Mouse (Mus musculus) C2C12 (cell line): ENCODE results near the gene Sapcd1. TPM values are rescaled to one million over a fixed set of nuclear protein-coding genes. Genes with fewer than 3 reads are reported as not detected.
"Not testable (repeated sequence)": the region's sequence is repeated elsewhere in the genome, so short reads cannot be mapped to it uniquely, and the experiment has no call there.

Experiments used
- H3K27me3 ChIP-seq: one replicate; pipeline ENCODE4 v1.6.1; 2011; ENCODE audit not compliant: control insufficient read depth, insufficient read depth, insufficient read length
- H3K36me3 ChIP-seq: one replicate; pipeline ENCODE4 v1.6.1; 2011; ENCODE audit not compliant: control insufficient read depth, insufficient read depth
- H3K4me3 ChIP-seq: one replicate; pipeline ENCODE4 v1.5.1; 2011; ENCODE audit warnings: mild to moderate bottlenecking, control low read depth; ENCODE audit not compliant: poor library complexity, insufficient read depth, severe bottlenecking
- H3K79me2 ChIP-seq: one replicate; pipeline ENCODE4 v1.6.1; 2011; ENCODE audit not compliant: control insufficient read depth, insufficient read depth
- H3K79me3 ChIP-seq: one replicate; pipeline ENCODE4 v1.6.1; 2011; ENCODE audit warnings: low read depth, control low read depth
- H3ac ChIP-seq: one replicate; pipeline ENCODE3; 2011; ENCODE audit warnings: low read depth; ENCODE audit not compliant: control insufficient read depth, insufficient read length
- CEBPB ChIP-seq: IDR thresholded peaks from one replicate; pipeline ENCODE4 v1.6.1; 2011; ENCODE audit warnings: low read depth, mild to moderate bottlenecking, control low read depth, moderate library complexity
- CTCF ChIP-seq: IDR thresholded peaks from one replicate; pipeline ENCODE4 v1.5.1; 2011; ENCODE audit not compliant: control insufficient read depth, insufficient read depth, insufficient read length
- FOSL1 ChIP-seq: IDR thresholded peaks from one replicate; pipeline ENCODE4 v1.8.0; 2011; ENCODE audit warnings: mild to moderate bottlenecking, low read length; ENCODE audit not compliant: poor library complexity, insufficient read depth, severe bottlenecking
- MAX ChIP-seq: IDR thresholded peaks from one replicate; pipeline ENCODE4 v1.6.1; 2011; ENCODE audit warnings: mild to moderate bottlenecking, control low read depth
- MYOD1 ChIP-seq: IDR thresholded peaks from one replicate; pipeline ENCODE4 v1.6.1; 2011; ENCODE audit warnings: low read depth; ENCODE audit not compliant: control insufficient read depth, insufficient read length
- MYOG ChIP-seq: IDR thresholded peaks from one replicate; pipeline ENCODE4 v1.6.1; 2011; ENCODE audit not compliant: control insufficient read depth, insufficient read length; ENCODE audit errors: extremely low read depth
- USF1 ChIP-seq: IDR thresholded peaks from one replicate; pipeline ENCODE4 v1.6.1; 2011; ENCODE audit warnings: low read depth, mild to moderate bottlenecking, control low read depth, moderate library complexity
- polyA plus RNA-seq: library from polyadenylated mRNA; unstranded; fragments of >200 nt; fragmentation: generic; extraction: Trizol; gene quantifications from one replicate; pipeline ENCODE4 v1.2.1, GENCODE M21; 2012; ENCODE audit warnings: missing spikeins

Gene Sapcd1
- polyA plus RNA-seq, 1 experiment, result 0.23 TPM

- H3K36me3 ChIP-seq, result peaks cover 92% of the 10 kb centered on the region
- H3K79me2 ChIP-seq, result peaks cover 36% of the 10 kb centered on the region
- no peaks in the 10 kb centered on the region for H3K27me3 ChIP-seq
- peaks cover 16% of the 10 kb centered on the region for H3K79me3 ChIP-seq
- H3K4me3 ChIP-seq, result no peak overlapping the region
- H3ac ChIP-seq, result no peak overlapping the region
- TF ChIP-seq USF1 (no peak), CTCF (no peak), MYOG (no peak), CEBPB (no peak)
These were observed 16.4 kb downstream of the Sapcd1 start for GRCm38 (mm10) chr17:35011440-35011839.

GRCm38 (mm10) chr17:35009586-35009985 is 18.2 kb downstream of the Sapcd1 start:
- H3K79me3 ChIP-seq, result peaks cover 32% of the 10 kb centered on the region
- no peak overlapping the region for H3K4me3 ChIP-seq
- TF ChIP-seq MYOD1 (no peak), MYOG (no peak), MAX (no peak), CEBPB (no peak), CTCF (no peak), USF1 (no peak), FOSL1 (no peak)
- H3K79me2 ChIP-seq, result peaks cover 54% of the 10 kb centered on the region
- H3ac ChIP-seq, result no peak overlapping the region
- no peaks in the 10 kb centered on the region for H3K27me3 ChIP-seq
- peaks cover 95% of the 10 kb centered on the region for H3K36me3 ChIP-seq

DNA sequence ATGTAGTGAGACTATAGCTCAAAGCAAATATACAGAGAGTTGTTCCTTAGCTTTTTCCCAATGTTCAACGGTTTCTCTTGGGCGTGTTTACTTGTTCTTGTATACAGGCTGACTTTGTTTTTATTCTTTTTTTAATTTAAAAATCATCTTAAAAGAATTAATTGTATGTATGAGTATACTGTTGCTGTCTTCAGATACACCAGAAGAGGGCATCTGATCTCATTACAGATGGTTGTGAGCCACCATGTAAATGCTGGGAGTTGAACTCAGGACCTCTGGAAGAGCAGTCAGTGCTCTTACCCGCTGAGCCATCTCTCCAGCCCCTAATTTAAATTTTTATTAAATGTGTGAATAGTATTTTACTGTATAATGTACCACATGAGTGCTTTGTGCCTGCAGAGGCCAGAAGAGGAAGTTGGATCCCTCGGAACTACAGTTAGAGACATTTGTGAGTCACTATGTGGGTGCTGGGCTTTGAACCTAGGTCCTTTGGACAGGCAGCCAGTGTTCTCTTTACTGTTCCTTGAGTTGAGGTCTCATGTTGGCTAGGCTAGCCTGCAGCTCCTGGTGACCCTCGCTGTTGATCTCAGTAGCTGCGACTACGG is 20.3 kb downstream of the Sapcd1 start:
- no peak overlapping the region for H3ac ChIP-seq
- H3K27me3 ChIP-seq, result no peaks in the 10 kb centered on the region
- TF ChIP-seq USF1 (no peak), CTCF (no peak), MYOG (no peak), MYOD1 (no peak), FOSL1 (no peak), MAX (no peak), CEBPB (no peak)
- peaks cover 75% of the 10 kb centered on the region for H3K79me2 ChIP-seq
- peaks cover 82% of the 10 kb centered on the region for H3K36me3 ChIP-seq
- no peak overlapping the region for H3K4me3 ChIP-seq
- H3K79me3 ChIP-seq, result peaks cover 51% of the 10 kb centered on the region

DNA sequence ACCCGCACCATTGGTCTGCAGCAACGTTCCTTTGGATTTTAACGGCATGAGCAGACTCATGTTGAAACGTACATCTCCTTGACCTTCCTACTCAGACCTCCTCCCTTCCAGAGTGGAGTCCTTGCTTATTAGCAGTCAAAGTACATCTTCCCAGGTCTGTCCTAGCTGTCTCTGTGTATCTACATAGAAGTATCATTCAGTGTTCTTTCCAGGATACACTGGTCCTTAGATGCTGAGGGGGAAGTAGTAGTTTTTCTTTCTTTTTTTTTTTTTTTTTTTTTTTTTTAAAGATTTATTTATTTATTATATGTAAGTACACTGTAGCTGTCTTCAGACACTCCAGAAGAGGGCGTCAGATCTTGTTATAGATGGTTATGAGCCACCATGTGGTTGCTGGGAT is 21.9 kb downstream of the Sapcd1 start:
- not testable (repeated sequence) for H3K27me3 ChIP-seq, H3K4me3 ChIP-seq, H3ac ChIP-seq
- Histone ChIP-seq H3K36me3 (peaks cover 68% of the 10 kb centered on the region), H3K79me2 (peaks cover 90% of the 10 kb centered on the region), H3K79me3 (peaks cover 63% of the 10 kb centered on the region)

GRCm38 (mm10) chr17:35005158-35005557 is 22.7 kb downstream of the Sapcd1 start:
- Histone ChIP-seq H3K79me2 (peaks cover 90% of the 10 kb centered on the region), H3K4me3 (no peak overlapping the region), H3K36me3 (peaks cover 60% of the 10 kb centered on the region), H3ac (no peak overlapping the region), H3K27me3 (no peaks in the 10 kb centered on the region), H3K79me3 (peaks cover 62% of the 10 kb centered on the region)
- TF ChIP-seq CEBPB (no peak), MAX (no peak), MYOD1 (no peak), USF1 (no peak), FOSL1 (no peak), MYOG (no peak), CTCF (no peak)

GRCm38 (mm10) chr17:35004075-35004717 is 23.6 kb downstream of the Sapcd1 start:
- TF ChIP-seq CTCF, result no peak
- TF ChIP-seq CEBPB, result no peak
- TF ChIP-seq MYOG, result no peak
- TF ChIP-seq MYOD1, result no peak
- TF ChIP-seq MAX, result no peak
- no peak for TF ChIP-seq USF1
- no peak for TF ChIP-seq FOSL1

More at GRCm38 (mm10) chr17:35004075-35004717, 23.6 kb downstream of the Sapcd1 start:
- Histone ChIP-seq H3K36me3 (peaks cover 51% of the 10 kb centered on the region), H3K79me3 (peaks cover 70% of the 10 kb centered on the region), H3K27me3 (no peaks in the 10 kb centered on the region), H3ac (no peak overlapping the region), H3K79me2 (peaks cover 91% of the 10 kb centered on the region), H3K4me3 (no peak overlapping the region)
